Mouse (Mus musculus) kidney, postnatal 4 days (tissue): ENCODE measurements at regions not wholly inside any gene's neighbourhood (a gene's known extent, or its start where the extent isn't known, plus 50 kb on each side); places are given as distances from the start of the nearest gene placed in this dataset.
A peak's percentile ranks its signal among the peaks of the same experiment; 100 is the strongest.

Source experiments
- DNase-seq, 2 experiments: peaks; one replicate each; pipeline ENCODE4 v3.0.0; 2021; ENCODE audit warnings: mixed read lengths in 2 of 2

GRCm38 (mm10) chr10:9291456-9292146, 383.4 kb downstream of the Samd5 start:
- DNase-seq, result no peak

DNA sequence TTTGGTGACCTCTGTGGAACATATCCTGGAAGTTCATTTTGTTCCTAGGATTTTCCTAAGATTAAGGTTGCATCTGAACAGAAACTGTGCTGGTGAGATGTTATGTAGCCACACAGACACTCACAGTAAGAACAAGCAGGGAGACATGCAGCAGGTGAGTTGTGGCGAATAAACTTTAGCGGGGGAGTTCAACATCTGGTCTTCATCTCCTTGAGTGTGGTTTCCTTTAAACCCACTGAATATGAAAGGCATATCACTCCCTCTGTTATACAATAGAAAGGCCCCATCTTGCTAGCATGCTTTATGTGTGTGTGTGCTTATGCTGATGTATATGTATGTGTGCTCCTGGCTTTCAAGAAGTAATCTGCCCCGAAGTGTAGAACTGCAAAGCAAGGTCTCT, 387.1 kb upstream of the Sash1 start:
- no peak for DNase-seq

- DNase-seq, result no peak
These were observed 386.4 kb upstream of the Sash1 start for GRCm38 (mm10) chr10:9272243-9272642.

DNA sequence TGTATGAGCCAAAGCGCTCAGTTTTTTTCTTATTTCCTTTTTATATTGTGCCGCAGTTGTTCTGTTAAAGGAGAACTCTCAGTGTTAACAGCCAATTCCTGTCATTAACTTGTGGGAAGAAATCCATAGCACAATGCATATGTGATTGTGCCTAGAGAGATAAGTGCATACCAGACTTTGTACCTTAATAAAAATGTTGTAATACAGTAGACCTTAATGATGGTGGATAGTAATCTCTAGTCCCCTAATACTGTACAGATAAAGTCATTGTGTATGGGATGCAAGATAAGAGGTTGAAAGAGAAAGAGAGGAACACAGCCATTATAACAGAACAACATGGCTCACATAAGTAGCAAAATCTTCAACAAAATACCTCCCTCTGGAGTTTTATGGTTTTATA, 379.7 kb upstream of the Sash1 start:
- no peak for DNase-seq

DNA sequence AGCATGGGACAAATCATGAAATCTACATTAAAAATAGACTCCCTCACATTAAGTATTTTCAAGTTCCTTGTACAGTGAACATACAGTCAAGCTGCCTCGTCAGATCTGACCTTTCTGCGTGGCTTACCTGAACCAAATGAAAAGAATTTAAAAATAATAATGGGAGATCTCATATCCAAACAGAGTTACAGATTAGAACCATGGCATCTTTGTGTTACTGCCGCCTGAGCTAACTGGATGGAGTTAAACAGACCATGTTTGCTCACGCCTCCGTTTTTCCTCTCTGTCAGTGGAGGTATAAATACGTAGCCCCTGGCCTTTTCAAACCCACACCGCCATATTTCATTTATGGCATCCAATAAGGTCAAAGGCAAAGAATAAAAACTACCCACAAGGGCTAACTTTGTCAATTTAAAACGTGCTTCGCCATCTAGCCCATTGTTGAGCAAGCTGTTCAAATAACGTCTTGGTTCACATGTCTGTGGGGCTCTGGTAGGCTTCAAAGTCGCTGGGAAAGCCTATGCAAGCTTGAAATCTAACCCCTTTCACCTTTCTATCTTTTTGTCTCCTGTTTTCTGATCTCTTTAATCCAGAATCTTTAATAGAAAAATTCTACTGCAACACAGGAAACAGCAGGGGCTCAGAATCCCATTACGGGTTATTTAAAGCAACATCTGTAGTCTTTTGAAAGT, 378.6 kb upstream of the Sash1 start:
- DNase-seq, result no peak

DNA sequence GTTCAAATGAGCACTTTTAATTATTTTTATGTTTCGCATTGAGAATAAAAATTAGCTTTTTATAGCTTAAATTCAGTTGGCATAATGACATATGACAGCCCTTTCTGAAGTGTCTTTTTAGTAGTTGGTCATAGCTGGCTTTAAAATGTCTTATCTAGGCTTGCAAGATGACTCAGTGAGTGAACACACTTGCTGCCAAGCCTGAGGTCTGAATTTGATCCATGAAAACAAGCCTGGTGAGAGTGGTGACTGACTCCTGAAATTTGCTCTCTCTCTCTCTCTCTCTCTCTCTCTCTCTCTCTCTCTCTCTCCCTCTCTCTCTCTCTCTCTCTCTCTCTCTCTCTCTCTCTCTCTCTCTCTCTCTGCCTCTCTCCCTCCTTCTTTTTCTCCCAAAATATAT, 372.8 kb upstream of the Sash1 start:
- DNase-seq, result no peak

DNA sequence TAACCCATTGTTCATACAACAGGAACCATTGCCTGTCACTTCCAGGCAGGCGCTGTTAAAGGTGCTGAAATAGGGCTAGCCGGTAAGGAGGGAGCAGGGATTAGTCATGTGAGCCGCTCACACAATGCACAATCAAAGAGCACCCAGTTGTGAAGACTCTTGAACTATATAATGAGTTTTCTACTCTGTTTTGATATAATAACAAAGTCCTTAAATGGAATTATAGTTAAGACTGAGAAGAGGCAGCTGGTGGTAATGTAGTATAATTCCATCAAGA, 367.0 kb upstream of the Sash1 start:
- DNase-seq, result peak; percentile 7 to 17

- no peak for DNase-seq
These were observed 366.5 kb upstream of the Sash1 start for GRCm38 (mm10) chr10:9252120-9252940.

- DNase-seq, result no peak
These were observed 357.4 kb upstream of the Sash1 start for GRCm38 (mm10) chr10:9243281-9243618.

DNA sequence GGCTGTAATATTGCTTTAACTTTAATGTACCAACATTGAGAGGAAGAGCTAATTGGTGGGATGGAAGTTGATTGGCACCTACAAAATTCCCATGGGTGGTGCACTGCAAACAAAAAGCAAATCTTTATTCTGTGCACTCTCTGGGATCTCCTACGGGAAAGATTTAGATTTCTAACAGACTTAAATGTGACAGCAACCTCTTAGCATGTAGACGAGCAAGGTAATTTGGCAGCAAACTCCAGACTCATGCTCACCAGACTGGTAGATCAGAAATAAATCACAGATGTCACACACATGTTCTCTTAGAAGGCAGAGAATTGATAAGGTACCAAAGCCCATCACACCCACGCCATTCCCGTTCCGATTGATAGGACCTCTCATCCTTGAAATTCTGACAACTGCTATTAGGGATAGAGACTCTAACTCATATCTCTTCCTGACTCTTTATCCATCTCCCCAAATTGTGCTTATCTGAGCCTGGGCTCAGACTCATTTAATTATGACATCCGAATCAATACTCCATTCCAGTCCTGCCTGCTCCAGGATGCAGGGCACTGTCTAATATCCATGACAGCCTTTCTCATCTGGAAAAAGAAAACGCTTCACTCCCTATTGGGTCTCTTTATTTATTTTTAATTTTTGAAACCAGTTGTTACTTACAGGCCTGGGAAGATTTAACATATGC, 356.9 kb upstream of the Sash1 start:
- DNase-seq, result no peak

GRCm38 (mm10) chr10:9239956-9240355, 354.1 kb upstream of the Sash1 start:
- no peak for DNase-seq

GRCm38 (mm10) chr10:9231751-9232150, 345.9 kb upstream of the Sash1 start:
- DNase-seq, result no peak

GRCm38 (mm10) chr10:9229116-9229515, 343.2 kb upstream of the Sash1 start:
- no peak for DNase-seq

DNA sequence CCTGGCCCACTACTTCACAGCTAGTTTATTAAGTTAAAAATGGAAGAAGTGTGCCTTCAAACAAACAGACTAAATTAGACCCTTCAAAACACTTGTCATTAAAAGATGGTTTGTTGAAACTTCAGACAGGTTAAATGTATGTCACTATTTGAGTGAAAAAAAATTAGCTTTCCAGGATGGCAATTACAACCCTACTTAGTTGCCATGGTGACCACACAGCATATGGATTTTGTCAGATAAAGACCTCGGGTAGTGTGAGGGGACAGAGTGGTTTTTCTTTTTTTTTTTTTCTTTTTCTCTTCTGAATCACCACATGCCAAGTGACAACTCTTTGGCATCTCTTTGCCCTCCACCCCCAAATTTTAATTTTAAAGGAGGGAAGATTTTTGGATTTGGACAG, 341.5 kb upstream of the Sash1 start:
- DNase-seq, result no peak

GRCm38 (mm10) chr10:9210646-9211045, 324.8 kb upstream of the Sash1 start:
- no peak for DNase-seq

- DNase-seq, result no peak
These were observed 318.2 kb upstream of the Sash1 start for GRCm38 (mm10) chr10:9204096-9204495.

- no peak for DNase-seq
These were observed 317.5 kb upstream of the Sash1 start for GRCm38 (mm10) chr10:9203323-9203722.

GRCm38 (mm10) chr10:9202922-9203321, 317.1 kb upstream of the Sash1 start:
- DNase-seq, result no peak

DNA sequence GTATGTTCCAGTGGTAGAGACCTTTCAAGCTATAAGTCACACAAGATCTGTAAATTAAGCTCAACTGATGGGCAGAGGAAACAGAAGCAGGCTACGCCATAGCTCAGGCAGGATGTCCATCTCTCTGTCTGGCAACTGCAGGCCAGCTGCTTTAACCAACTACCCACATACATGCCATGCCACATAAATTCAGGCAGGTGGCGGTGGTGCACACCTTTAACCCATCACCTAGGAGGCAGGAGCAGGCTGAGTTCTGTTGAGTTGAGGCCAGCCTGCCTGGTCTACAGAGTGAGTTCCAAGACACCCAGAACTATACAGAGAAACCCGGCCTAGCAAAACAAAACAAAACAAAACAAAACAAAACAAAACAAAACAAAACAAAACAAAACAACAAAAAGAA, 289.1 kb upstream of the Sash1 start:
- DNase-seq, result peak; percentile 6 to 11

DNA sequence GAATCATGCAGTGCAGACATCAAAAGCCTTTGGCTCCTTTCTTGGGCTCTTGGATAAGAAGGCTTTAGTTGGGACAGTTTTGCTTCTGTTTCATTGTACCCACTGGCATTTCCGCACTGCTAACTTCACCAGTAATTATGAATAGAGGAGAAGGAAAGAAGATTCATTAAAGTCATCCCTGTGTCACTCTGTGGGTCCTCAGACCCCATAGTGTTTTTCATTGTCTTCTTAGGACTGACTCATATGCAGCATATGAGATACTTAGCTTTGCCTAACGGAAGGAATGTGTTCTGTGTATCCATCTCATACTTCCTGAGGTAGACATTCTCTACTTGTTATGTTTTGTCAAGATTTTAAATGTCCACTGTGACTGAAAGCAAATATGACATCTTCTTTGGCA, 287.6 kb upstream of the Sash1 start:
- DNase-seq, result no peak

DNA sequence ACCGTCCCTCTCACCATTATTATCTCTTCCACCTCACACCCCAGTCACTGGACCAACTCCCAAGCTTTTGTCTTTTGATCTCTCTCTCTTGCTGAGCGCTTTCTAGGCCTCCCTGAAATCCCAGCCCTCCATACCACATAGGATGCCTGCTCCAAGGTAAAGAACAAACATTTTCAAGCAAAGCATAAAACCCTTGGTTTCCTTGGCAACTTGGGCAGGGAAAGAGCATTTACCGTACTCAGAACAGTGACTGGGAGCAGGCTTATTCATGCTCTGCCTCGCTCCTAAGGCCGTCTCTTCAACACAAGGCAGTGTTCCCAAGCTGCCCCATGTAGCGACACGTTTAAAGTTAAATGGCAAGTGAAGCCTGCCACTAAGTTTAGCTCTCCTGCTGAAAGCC, 282.9 kb upstream of the Sash1 start:
- DNase-seq, result no peak

- no peak for DNase-seq
These were observed 280.1 kb upstream of the Sash1 start for GRCm38 (mm10) chr10:9166017-9166416.

DNA sequence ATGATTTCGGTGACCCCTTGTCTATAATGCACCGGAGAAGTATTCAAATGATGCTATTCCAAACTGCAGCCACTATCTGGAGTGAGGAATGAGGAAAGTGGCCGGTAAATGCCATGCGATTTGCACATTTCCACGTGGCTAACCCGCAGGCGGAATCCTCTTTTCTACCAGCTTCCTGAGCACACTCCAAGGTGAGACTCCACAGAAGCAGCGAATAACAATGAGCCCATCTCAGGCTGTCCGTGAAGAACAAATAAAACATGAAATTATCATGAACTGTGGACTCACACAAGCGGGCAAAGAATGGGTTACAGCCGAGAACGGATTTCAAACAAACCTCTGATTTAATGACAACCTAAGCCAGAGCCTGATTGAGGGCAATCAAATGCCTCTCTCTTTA, 279.7 kb upstream of the Sash1 start:
- DNase-seq, result no peak

DNA sequence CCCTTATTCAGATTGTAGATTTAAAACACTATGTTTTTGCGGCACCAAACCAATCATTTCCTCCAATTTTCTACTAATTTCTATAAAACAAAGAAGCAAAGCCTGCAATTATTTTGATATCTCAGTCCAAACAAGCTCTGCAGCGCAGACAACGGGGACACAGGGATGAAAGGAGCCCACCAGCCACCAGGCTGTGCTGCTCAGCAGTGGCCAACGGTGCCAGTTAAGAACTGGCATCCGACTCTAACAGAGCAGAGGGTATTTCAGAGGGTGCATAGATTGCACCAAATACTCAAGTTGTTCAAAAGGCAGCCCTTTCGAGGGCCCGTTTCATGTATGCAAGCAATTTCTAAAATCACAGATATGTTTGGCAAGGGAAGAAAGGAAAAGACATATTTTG, 278.5 kb upstream of the Sash1 start:
- no peak for DNase-seq
